Mouse (Mus musculus): ENCODE measurements around the gene Actl11. TPM values are rescaled to one million over a fixed set of nuclear protein-coding genes. Genes with fewer than 3 reads are reported as not detected.
A peak's percentile ranks its signal among the peaks of the same experiment; 100 is the strongest.

Gene Actl11
- total RNA-seq, 2 experiments from 2014 or later: not detected

GRCm38 (mm10) chr9:107926920-107927420, 1.3 kb upstream of the Actl11 start:
- H3K4me3 ChIP-seq: no peak overlapping the region
- DNase-seq: no peak
- intact Hi-C loops (cut with DNase I): no loop called here
- H3K27ac ChIP-seq: no peak overlapping the region
- TF ChIP-seq CTCF (IDR thresholded peaks at IDR 0.05): no peak

- intact Hi-C loops (cut with DNase I): no loop called here
- no peak for TF ChIP-seq CTCF (IDR thresholded peaks at IDR 0.05)
- Histone ChIP-seq H3K4me3 (no peak overlapping the region), H3K27ac (no peak overlapping the region)
- no peak for DNase-seq
Observed at GRCm38 (mm10) chr9:107927749-107928148, 520 bp upstream of the Actl11 start.

- no peak for TF ChIP-seq CTCF (IDR thresholded peaks at IDR 0.05)
- intact Hi-C loops (cut with DNase I): no loop called here
- Histone ChIP-seq H3K27ac (no peak overlapping the region), H3K4me3 (no peak overlapping the region)
- DNase-seq: no peak
Observed at GRCm38 (mm10) chr9:107932221-107932620, 4.0 kb downstream of the Actl11 start.

GRCm38 (mm10) chr9:107934146-107934545, 5.9 kb downstream of the Actl11 start:
- no peak for DNase-seq
- no peak for TF ChIP-seq CTCF (IDR thresholded peaks at IDR 0.05)

GRCm38 (mm10) chr9:107935374-107935773, 7.1 kb downstream of the Actl11 start, which contains the start of gene Camkv:
TSS of gene Camkv (plus strand) at chr9:107935674.
- TF ChIP-seq CTCF (IDR thresholded peaks at IDR 0.05): no peak
- DNase-seq: no peak
- intact Hi-C loops (cut with DNase I): no loop called here
- Histone ChIP-seq H3K27ac (no peak within 1 kb of the TSS; the same call in 1 of the 2 replicates), H3K4me3 (peak within 1 kb of the TSS; percentile 67)

More at GRCm38 (mm10) chr9:107934146-107934545, 5.9 kb downstream of the Actl11 start:
- intact Hi-C loops (cut with DNase I): no loop called here
- H3K4me3 ChIP-seq: no peak overlapping the region
- no peak overlapping the region for H3K27ac ChIP-seq

GRCm38 (mm10) chr9:107935790-107936214, 7.5 kb downstream of the Actl11 start:
- Histone ChIP-seq H3K27ac (no peak overlapping the region; the same call in 1 of the 2 replicates), H3K4me3 (peak overlapping the region; percentile 67)
- no peak for TF ChIP-seq CTCF (IDR thresholded peaks at IDR 0.05)
- intact Hi-C loops (cut with DNase I): no loop called here
- DNase-seq: no peak

GRCm38 (mm10) chr9:107936215-107936822, 8.1 kb downstream of the Actl11 start:
- Histone ChIP-seq H3K4me3 (peak overlapping the region; percentile 67), H3K27ac (no peak overlapping the region; the same call in 1 of the 2 replicates)
- intact Hi-C loops (cut with DNase I): no loop called here
- no peak for TF ChIP-seq CTCF (IDR thresholded peaks at IDR 0.05)
- DNase-seq: no peak

GRCm38 (mm10) chr9:107936831-107937230, 8.6 kb downstream of the Actl11 start:
- intact Hi-C loops (cut with DNase I): no loop called here
- Histone ChIP-seq H3K27ac (no peak overlapping the region), H3K4me3 (no peak overlapping the region)
- no peak for TF ChIP-seq CTCF (IDR thresholded peaks at IDR 0.05)
- DNase-seq: no peak

- peak overlapping the region; percentile 70 for H3K27ac ChIP-seq
- no peak for TF ChIP-seq CTCF (IDR thresholded peaks at IDR 0.05)
- peak; percentile 78 for DNase-seq
- H3K4me3 ChIP-seq: peak overlapping the region; percentile 67
- intact Hi-C loops (cut with DNase I): loop anchor here (5.0 kb wide), 1 partner anchor 45 kb away; no protein-coding TSS in a partner anchor
Observed at GRCm38 (mm10) chr9:107947241-107948194, 19.2 kb downstream of the Actl11 start.

GRCm38 (mm10) chr9:107949184-107949921, 21.1 kb downstream of the Actl11 start:
- H3K4me3 ChIP-seq: no peak overlapping the region
- TF ChIP-seq CTCF (IDR thresholded peaks at IDR 0.05): no peak
- intact Hi-C loops (cut with DNase I): loop anchor here (5.0 kb wide), 1 partner anchor 47 kb away; no protein-coding TSS in a partner anchor
- H3K27ac ChIP-seq: no peak overlapping the region
- DNase-seq: no peak

GRCm38 (mm10) chr9:107949922-107950235, 21.6 kb downstream of the Actl11 start, which contains the start of gene Traip:
TSS of gene Traip (plus strand) at chr9:107950136.
- intact Hi-C loops (cut with DNase I): loop anchor here (5.0 kb wide), 1 partner anchor 48 kb away; no protein-coding TSS in a partner anchor
- H3K4me3 ChIP-seq: peak within 1 kb of the TSS; percentile 82
- no peak for DNase-seq
- no peak for TF ChIP-seq CTCF (IDR thresholded peaks at IDR 0.05)
- peak within 1 kb of the TSS; percentile 96 for H3K27ac ChIP-seq
